Mouse (Mus musculus) layer of hippocampus, adult 2 months (tissue): ENCODE results near the gene Rgl1. TPM values are rescaled to one million over a fixed set of nuclear protein-coding genes. Genes with fewer than 3 reads are reported as not detected.

Source experiments
- DNase-seq, 2 experiments: peaks; one replicate each; pipeline ENCODE4 v3.0.0; 2022; ENCODE audit warnings: low spot score in 2 of 2
- H3K27ac ChIP-seq: fragments of 200-600 bp; 2 replicates; pipeline ENCODE4 v1.8.1; 2022
- H3K4me3 ChIP-seq: fragments of 200-600 bp; 2 replicates; pipeline ENCODE4 v1.8.1; 2022; ENCODE audit warnings: mild to moderate bottlenecking
- CTCF ChIP-seq: fragments of 200-600 bp; conservative IDR thresholded peaks from 2 replicates; pipeline ENCODE4 v1.8.1; 2022; ENCODE audit warnings: antibody characterized with exemption, mild to moderate bottlenecking, moderate library complexity
- total RNA-seq, 2 experiments: library from RNA; stranded (reverse); gene quantifications; 2 replicates each; pipeline ENCODE4 v1.2.3; 2021

The Rgl1 gene
- total RNA-seq, 2 experiments from 2014 or later, result 126 TPM

GRCm38 (mm10) chr1:152589331-152589935, 176.7 kb downstream of the Rgl1 start:
- no peak for DNase-seq
- no peak for TF ChIP-seq CTCF
- Histone ChIP-seq H3K4me3 (no peak overlapping the region; the same call in 1 of the 2 replicates), H3K27ac (peak overlapping the region; percentile 55; the same call in 1 of the 2 replicates)

- no peak overlapping the region for H3K4me3 ChIP-seq
- TF ChIP-seq CTCF, result no peak
- DNase-seq, result no peak
- no peak overlapping the region for H3K27ac ChIP-seq
These were observed 178.7 kb downstream of the Rgl1 start for GRCm38 (mm10) chr1:152587431-152587830.

- Histone ChIP-seq H3K4me3 (no peak overlapping the region), H3K27ac (0 out of 2 replicates have a peak overlapping the region, but pooled peaks have one; percentile 19)
- DNase-seq, result no peak
- TF ChIP-seq CTCF, result no peak
These were observed 180.7 kb downstream of the Rgl1 start for GRCm38 (mm10) chr1:152585385-152585984.

GRCm38 (mm10) chr1:152584933-152585332, 181.2 kb downstream of the Rgl1 start:
- DNase-seq, result no peak
- H3K4me3 ChIP-seq, result no peak overlapping the region
- TF ChIP-seq CTCF, result no peak
- no peak overlapping the region for H3K27ac ChIP-seq

GRCm38 (mm10) chr1:152581127-152581905, 184.8 kb downstream of the Rgl1 start:
- H3K4me3 ChIP-seq, result no peak overlapping the region
- no peak overlapping the region for H3K27ac ChIP-seq
- DNase-seq, result peak in 1 of 2 experiments; percentile 38
- TF ChIP-seq CTCF, result no peak

GRCm38 (mm10) chr1:152578944-152579343, 187.2 kb downstream of the Rgl1 start:
- no peak for TF ChIP-seq CTCF
- H3K4me3 ChIP-seq, result no peak overlapping the region
- no peak overlapping the region for H3K27ac ChIP-seq
- no peak for DNase-seq

- no peak overlapping the region; the same call in 1 of the 2 replicates for H3K4me3 ChIP-seq
- DNase-seq, result no peak
- peak overlapping the region; percentile 61 for H3K27ac ChIP-seq
- no peak for TF ChIP-seq CTCF
These were observed 187.9 kb downstream of the Rgl1 start for GRCm38 (mm10) chr1:152578108-152578721.

- TF ChIP-seq CTCF, result no peak
- DNase-seq, result no peak
- no peak overlapping the region for H3K4me3 ChIP-seq
- 0 out of 2 replicates have a peak overlapping the region, but pooled peaks have one; percentile 5 for H3K27ac ChIP-seq
These were observed 189.5 kb downstream of the Rgl1 start for GRCm38 (mm10) chr1:152576614-152577144.

GRCm38 (mm10) chr1:152575096-152575495, 191.1 kb downstream of the Rgl1 start:
- H3K4me3 ChIP-seq, result no peak overlapping the region
- H3K27ac ChIP-seq, result no peak overlapping the region
- TF ChIP-seq CTCF, result no peak
- DNase-seq, result no peak

GRCm38 (mm10) chr1:152573470-152574059, 192.6 kb downstream of the Rgl1 start:
- Histone ChIP-seq H3K4me3 (no peak overlapping the region), H3K27ac (no peak overlapping the region; the same call in 1 of the 2 replicates)
- no peak for TF ChIP-seq CTCF
- DNase-seq, result no peak

- Histone ChIP-seq H3K4me3 (no peak overlapping the region), H3K27ac (no peak overlapping the region)
- DNase-seq, result no peak
- no peak for TF ChIP-seq CTCF
These were observed 193.2 kb downstream of the Rgl1 start for GRCm38 (mm10) chr1:152572755-152573469.

GRCm38 (mm10) chr1:152571340-152571739, 194.8 kb downstream of the Rgl1 start:
- H3K27ac ChIP-seq, result no peak overlapping the region
- no peak for DNase-seq
- no peak overlapping the region for H3K4me3 ChIP-seq
- TF ChIP-seq CTCF, result no peak
